Mouse (Mus musculus) limb, embryonic 10.5 days (tissue): ENCODE results near the gene Rgr. TPM values are rescaled to one million over a fixed set of nuclear protein-coding genes. Genes with fewer than 3 reads are reported as not detected.

Experiments
- DNase-seq: peaks from one replicate; pipeline ENCODE4 v3.0.0-alpha.2; 2017; ENCODE audit warnings: low spot score
- H3K27ac ChIP-seq: fragments of 300-500 bp; sonication (generic); 2 replicates; pipeline ENCODE4 v1.5.1; 2016; ENCODE audit warnings: mild to moderate bottlenecking
- H3K27me3 ChIP-seq: fragments of 300-500 bp; sonication (generic); 2 replicates; pipeline ENCODE4 v1.6.1; 2016; ENCODE audit warnings: low read depth, mild to moderate bottlenecking; ENCODE audit not compliant: poor library complexity, severe bottlenecking
- H3K36me3 ChIP-seq: fragments of 300-500 bp; sonication (generic); 2 replicates; pipeline ENCODE4 v1.6.1; 2016; ENCODE audit warnings: mild to moderate bottlenecking, moderate library complexity
- H3K4me1 ChIP-seq: fragments of 300-500 bp; sonication (generic); 2 replicates; pipeline ENCODE4 v1.6.1; 2016
- H3K4me3 ChIP-seq: fragments of 300-500 bp; sonication (generic); 2 replicates; pipeline ENCODE4 v1.5.1; 2016; ENCODE audit warnings: mild to moderate bottlenecking, moderate library complexity
- H3K9me3 ChIP-seq: fragments of 300-500 bp; sonication (generic); replicated peaks from 2 replicates; pipeline ENCODE4 v1.6.1; 2016; ENCODE audit warnings: mild to moderate bottlenecking
- WGBS: fragments of 180-500 bp; shearing (Covaris S2); methylation state at CpG from one replicate; pipeline ENCODE4 v1.1.7; 2016; 5-methylcytosine and 5-hydroxymethylcytosine counted together
- polyA plus RNA-seq: library from polyadenylated mRNA; unstranded; fragments of >200 nt; fragmentation: Nextera tagmentation; extraction: Ambion mirVana; gene quantifications from 2 replicates; pipeline ENCODE4 v1.2.1, GENCODE M21; 2016

Gene Rgr
- not detected in 2 replicates for polyA plus RNA-seq

DNA sequence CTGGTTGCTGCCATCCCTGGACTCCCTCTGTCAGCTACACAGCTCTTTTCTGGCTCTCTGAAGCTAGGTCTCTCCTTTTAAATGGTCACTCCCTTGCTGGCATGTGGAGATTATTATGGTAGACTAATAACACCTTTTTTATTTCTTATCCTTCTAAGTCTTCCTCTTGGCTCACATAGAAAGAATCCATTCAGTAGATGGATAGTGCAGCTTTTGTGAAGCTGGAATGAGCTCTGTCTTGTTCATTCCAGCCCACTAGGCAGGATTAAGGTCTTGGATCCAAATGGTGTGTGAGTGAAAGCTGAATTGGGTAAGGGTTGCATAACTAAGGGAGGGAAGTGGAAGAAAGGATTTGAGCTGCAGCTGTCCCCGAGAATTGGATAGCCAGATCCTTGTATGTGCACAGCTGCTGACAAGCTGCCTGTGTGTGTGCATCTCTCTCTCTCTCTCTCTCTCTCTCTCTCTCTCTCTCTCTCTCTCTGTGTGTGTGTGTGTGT, at the start of gene Rgr:
Rgr (minus strand) TSS at position 51 of the 497 bp plus-strand sequence.
- Histone ChIP-seq H3K27ac (no peak within 1 kb of the TSS), H3K27me3 (no peaks in the 10 kb centered on the region), H3K4me3 (no peak within 1 kb of the TSS), H3K9me3 (no peaks in the 10 kb centered on the region), H3K36me3 (no peaks in the 10 kb centered on the region), H3K4me1 (no peaks in the 10 kb centered on the region)
- DNase-seq: no peak
- WGBS: 89% methylated on average over 1 of the region's 1 CpGs

DNA sequence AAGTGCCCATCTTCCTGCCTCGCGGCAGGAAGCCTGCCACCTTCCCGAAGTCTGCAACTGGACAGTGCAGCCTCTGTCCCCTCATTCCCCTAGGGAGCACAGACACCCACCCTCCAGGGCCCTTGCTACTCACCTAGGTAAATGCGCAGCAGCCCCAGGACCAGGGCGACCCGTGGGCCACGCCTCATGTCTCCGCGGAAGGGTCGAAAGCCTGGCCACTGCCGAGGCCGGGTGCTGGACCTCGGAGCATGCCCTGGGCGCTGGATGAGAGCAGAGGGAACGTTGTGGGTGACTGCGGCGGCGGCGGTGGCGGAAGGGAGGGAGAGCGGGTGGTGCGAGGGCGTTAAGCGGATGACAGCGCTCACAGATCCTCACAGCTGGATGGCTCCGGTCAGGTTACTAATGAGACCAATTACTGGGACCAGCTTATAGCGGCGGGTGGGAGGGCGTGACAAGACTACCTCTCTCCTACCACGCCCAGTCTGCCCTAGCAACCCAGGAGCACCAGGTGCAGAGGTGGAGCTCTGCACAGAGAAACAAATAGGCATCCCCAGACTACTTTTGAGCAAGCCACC, 49.3 kb upstream of the Rgr start, which contains the start of gene Cdhr1:
Cdhr1 (minus strand) TSS at position 392 of the 575 bp plus-strand sequence.
- Histone ChIP-seq H3K9me3 (no peaks in the 10 kb centered on the region), H3K27ac (no peak within 1 kb of the TSS), H3K36me3 (no peaks in the 10 kb centered on the region), H3K27me3 (peaks cover 36% of the 10 kb centered on the region), H3K4me3 (peak within 1 kb of the TSS; percentile 47), H3K4me1 (peaks cover 8% of the 10 kb centered on the region)
- peak; percentile 53 for DNase-seq
- 2% methylated on average over 30 of the region's 30 CpGs for WGBS

DNA sequence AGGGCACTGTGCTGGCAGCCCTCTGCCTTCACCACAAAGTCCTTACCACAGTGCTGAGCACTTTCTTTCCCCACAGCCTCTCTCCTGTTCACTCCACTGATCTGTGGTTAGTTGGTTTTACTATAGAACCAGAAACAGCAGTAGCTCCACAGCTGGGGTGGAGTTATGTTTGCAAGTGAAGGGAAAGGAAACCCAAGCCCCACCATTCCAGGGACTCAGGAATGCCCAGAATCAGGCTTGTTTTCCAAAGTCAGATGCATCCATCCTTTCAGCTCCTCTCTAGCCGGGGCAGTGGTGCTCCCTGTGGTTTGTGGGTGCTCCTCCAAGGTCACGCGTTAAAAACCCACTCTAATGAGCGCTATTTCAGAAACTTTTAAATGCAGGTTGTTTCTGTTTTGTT, 46.8 kb upstream of the Rgr start:
- Histone ChIP-seq H3K9me3 (no peaks in the 10 kb centered on the region), H3K4me1 (peaks cover 8% of the 10 kb centered on the region), H3K4me3 (no peak overlapping the region), H3K27ac (no peak overlapping the region), H3K36me3 (no peaks in the 10 kb centered on the region), H3K27me3 (peaks cover 36% of the 10 kb centered on the region)
- WGBS: 85% methylated on average over 4 of the region's 4 CpGs
- DNase-seq: no peak

DNA sequence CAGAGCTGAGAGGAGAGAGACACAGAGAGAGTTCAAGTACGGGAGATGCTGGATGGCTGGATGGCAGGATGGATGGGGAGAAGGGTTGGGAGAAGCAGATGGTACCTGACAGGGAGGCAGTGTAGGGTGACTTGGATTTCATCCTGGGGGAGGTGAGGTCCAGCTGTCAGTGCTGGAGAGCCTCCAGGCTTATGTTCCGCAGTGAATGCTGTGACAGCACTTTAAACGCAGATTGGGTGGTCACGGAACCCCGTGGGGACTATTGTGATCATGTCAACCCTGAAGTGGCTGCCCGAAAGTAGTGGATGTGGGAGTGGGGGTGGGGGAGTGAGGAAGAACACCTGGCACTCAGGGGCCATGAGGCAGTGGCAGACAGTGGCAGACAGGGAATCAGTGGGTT, 45.7 kb upstream of the Rgr start:
- 87% methylated on average over 6 of the region's 6 CpGs for WGBS
- Histone ChIP-seq H3K27ac (no peak overlapping the region), H3K9me3 (no peaks in the 10 kb centered on the region), H3K4me3 (no peak overlapping the region), H3K27me3 (peaks cover 33% of the 10 kb centered on the region), H3K36me3 (no peaks in the 10 kb centered on the region), H3K4me1 (peaks cover 8% of the 10 kb centered on the region)
- no peak for DNase-seq

DNA sequence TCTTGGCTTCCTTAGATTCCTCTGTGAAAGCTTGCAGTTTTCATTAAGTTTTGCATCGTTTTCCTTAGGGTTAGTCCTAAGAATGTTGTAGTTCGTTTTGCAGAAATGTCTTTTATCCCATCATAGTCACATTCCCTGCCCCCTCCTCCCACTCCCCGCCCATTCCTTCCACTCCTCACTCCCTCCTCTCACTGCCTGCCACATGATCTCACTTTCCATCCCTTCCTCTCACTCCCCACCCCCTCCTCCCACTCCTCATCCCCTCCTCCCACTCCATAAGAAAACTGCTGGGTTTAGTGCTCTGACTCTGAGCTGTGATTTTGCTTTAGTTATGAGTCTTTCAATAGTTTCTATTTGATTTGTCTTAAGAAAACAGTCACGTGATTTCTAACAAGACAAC, 35.0 kb upstream of the Rgr start:
- WGBS: 34% methylated on average over 4 of the region's 4 CpGs
- Histone ChIP-seq H3K4me1 (no peaks in the 10 kb centered on the region), H3K4me3 (no peak overlapping the region), H3K36me3 (no peaks in the 10 kb centered on the region), H3K27me3 (no peaks in the 10 kb centered on the region), H3K9me3 (no peaks in the 10 kb centered on the region), H3K27ac (no peak overlapping the region)
- DNase-seq: no peak

DNA sequence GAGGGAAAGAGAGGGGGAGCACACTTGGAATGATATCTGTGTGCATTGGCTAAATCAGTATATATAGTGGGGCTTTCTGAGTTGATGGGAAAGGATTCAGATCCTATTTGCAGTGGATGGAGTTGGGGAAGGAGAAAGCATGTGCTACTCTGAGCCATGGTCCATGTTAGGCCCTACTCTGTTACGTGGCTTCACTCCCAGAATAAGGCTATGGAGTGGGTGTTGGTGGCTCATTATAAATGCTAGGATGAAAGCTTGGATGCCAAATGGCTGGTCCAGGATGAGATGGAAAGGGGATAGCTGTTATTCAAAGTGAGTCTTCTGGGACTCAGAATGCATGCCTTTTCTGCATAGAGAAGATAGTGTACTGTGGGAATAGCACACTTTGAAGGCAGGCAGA, 32.0 kb upstream of the Rgr start:
- Histone ChIP-seq H3K36me3 (no peaks in the 10 kb centered on the region), H3K4me1 (no peaks in the 10 kb centered on the region), H3K4me3 (no peak overlapping the region), H3K27me3 (no peaks in the 10 kb centered on the region), H3K27ac (no peak overlapping the region), H3K9me3 (no peaks in the 10 kb centered on the region)
- WGBS: 88% methylated on average over 1 of the region's 1 CpGs
- DNase-seq: no peak

DNA sequence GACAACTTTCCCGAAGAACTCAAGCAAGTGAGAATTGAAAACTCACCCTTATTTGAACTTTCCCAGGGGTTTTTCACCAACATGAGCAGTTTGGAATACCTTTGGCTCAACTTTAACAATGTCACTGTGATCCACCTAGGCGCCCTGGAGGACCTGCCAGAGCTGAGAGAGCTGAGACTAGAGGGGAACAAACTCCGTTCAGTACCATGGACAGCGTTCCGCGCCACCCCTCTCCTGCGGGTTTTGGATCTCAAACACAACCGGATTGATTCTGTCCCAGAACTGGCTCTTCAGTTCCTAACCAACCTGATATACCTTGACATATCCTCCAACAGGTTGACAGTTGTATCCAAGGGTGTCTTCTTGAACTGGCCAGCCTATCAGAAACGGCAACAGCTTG, 19.8 kb upstream of the Rgr start:
- WGBS: 16% methylated on average over 9 of the region's 9 CpGs

DNA sequence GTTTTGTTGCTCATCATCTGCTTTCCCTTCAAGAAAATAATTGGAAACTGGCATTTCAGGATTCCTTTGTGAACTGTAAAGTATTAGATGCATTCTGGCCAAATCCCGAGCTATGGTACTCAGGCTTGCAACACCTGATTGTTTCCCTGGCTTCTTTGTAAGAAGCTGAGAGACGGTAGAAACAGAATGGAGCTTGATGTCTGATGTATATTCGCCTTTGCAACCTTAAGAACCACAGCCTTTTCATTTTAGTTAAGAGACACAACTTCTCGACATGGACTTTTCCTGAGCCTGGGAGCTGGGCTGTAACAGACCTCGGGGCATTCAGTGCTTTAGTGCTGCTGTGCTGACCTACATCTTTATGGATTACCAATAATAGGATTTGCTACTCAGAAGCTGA, 18.9 kb upstream of the Rgr start, which contains the start of gene Lrit2:
Lrit2 (plus strand) TSS at position 301 of the 400 bp plus-strand sequence.
- Histone ChIP-seq H3K36me3 (no peaks in the 10 kb centered on the region), H3K9me3 (no peaks in the 10 kb centered on the region), H3K27ac (no peak within 1 kb of the TSS), H3K27me3 (no peaks in the 10 kb centered on the region), H3K4me1 (no peaks in the 10 kb centered on the region), H3K4me3 (no peak within 1 kb of the TSS)
- 80% methylated on average over 5 of the region's 5 CpGs for WGBS
- DNase-seq: no peak

More for the DNA sequence above, 19.8 kb upstream of the Rgr start:
- H3K9me3 ChIP-seq: no peaks in the 10 kb centered on the region
- H3K27ac ChIP-seq: no peak overlapping the region
- no peaks in the 10 kb centered on the region for H3K4me1 ChIP-seq
- no peaks in the 10 kb centered on the region for H3K27me3 ChIP-seq
- DNase-seq: peak; percentile 83
- H3K36me3 ChIP-seq: no peaks in the 10 kb centered on the region
- no peak overlapping the region for H3K4me3 ChIP-seq

DNA sequence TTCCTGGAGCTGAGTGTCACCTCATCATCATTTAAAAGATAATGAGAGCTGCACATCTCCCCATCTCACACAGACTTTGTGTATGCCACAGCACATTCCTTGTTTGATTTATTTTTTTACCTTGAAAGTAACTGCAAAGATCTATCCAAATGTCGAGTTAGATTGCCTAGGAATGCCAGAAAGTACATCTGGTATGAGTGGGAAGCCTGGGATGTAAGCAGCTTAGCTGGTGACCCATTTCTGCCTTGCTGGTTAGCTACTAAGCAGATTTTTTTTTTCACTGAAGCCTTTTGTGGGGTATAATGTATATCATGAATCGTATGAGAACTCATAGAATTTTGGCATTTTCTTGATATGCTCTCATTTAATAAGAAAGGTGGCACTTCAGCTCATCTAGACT, 17.9 kb upstream of the Rgr start:
- Histone ChIP-seq H3K4me3 (no peak overlapping the region), H3K4me1 (no peaks in the 10 kb centered on the region), H3K27ac (no peak overlapping the region), H3K27me3 (no peaks in the 10 kb centered on the region), H3K9me3 (no peaks in the 10 kb centered on the region), H3K36me3 (no peaks in the 10 kb centered on the region)
- 71% methylated on average over 2 of the region's 2 CpGs for WGBS
- DNase-seq: no peak

DNA sequence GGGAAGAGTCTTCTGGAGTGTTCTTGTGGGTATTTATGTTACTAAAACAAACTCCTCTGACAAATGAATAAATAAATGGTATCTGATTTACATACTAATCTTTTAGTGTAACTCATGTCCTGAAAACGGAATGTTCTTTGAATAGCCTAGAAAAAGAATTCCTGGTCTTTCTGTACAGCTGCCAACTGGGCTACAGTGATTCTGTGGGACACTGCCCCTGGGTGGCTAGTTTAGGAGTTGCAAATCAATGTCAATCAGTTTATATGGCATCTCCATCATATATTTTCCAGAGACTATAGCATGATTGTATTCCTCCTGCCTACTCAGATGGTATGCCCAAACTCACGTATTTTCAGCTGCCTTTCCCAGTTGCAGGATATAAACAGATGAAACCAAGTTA, 16.1 kb upstream of the Rgr start:
- Histone ChIP-seq H3K36me3 (no peaks in the 10 kb centered on the region), H3K4me3 (no peak overlapping the region), H3K27ac (no peak overlapping the region), H3K9me3 (no peaks in the 10 kb centered on the region), H3K27me3 (no peaks in the 10 kb centered on the region), H3K4me1 (no peaks in the 10 kb centered on the region)
- 58% methylated on average over 2 of the region's 2 CpGs for WGBS
- no peak for DNase-seq

DNA sequence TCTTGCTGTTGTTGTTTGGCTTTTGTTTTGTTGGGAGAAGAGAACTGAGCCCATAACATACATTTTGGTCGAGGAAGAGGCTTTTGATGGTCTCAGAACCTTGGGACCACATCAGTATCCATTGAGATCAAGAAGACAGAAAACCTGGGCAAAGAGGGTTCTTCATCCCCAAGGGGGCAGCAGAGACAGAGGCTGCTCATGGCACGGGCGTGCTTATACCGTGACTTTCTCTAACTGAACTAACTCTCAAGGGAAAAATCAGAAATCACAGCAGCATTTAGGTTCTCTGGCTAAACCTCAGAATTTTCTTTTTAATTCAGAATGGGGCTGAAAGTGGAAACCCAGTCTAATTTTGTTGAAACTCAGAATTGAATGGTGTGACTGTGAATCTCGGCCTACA, 14.3 kb downstream of the Rgr start:
- no peaks in the 10 kb centered on the region for H3K9me3 ChIP-seq
- H3K4me3 ChIP-seq: no peak overlapping the region
- H3K4me1 ChIP-seq: no peaks in the 10 kb centered on the region
- WGBS: 59% methylated on average over 5 of the region's 5 CpGs
- H3K27ac ChIP-seq: no peak overlapping the region
- no peak for DNase-seq
- no peaks in the 10 kb centered on the region for H3K36me3 ChIP-seq
- no peaks in the 10 kb centered on the region for H3K27me3 ChIP-seq

DNA sequence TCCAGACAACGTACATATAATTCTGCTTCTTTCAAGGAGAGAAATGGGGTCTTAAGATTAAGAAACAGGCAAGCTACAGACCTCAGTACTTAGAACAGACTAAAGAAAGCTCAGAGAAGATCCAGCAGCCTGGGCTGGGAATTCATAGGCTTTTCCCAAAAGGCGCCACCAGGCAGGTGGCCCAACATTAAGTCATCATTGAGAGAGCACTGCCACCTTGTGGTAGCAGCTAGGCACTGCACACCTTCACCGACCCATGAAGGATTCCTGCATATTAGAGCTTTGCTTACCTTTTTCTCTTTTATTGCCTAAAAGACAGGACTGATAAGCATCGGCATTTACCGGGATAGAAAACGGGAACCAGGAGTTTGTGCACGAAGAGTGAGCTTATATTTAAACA, 15.5 kb downstream of the Rgr start:
- H3K4me3 ChIP-seq: no peak overlapping the region
- no peaks in the 10 kb centered on the region for H3K27me3 ChIP-seq
- H3K9me3 ChIP-seq: no peaks in the 10 kb centered on the region
- WGBS: 15% methylated on average over 7 of the region's 7 CpGs
- no peak overlapping the region for H3K27ac ChIP-seq
- peak; percentile 70 for DNase-seq
- H3K4me1 ChIP-seq: no peaks in the 10 kb centered on the region
- H3K36me3 ChIP-seq: no peaks in the 10 kb centered on the region

DNA sequence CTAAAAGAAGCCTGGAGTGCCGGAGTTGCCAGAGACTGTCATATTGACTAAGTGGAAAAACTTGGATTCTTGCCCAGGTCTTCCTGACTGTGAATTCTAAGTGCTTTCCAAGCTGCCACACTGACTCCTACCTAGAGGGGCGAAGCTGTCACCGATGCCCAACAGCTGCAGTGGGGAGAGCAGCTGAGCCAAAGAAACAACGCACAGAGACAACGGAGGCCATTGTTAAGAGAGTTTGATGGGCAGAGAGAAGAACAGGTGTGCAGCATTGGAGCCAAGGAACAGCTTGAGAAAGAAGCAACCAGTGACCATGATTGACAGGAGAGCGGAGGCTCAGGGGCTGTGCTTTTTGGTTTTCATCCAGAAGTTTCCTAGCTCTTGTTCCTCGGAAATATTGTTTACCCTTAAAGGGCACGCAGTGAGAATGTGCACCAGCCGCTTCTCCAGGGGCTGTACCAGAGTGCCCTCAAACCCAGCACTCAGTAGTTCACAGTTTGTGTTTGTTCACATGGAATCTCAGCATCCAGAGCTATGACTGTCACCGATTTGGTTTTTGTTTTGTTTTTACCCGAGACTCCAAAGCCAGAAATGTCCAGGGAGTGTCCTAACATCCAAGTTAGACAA, 16.2 kb downstream of the Rgr start:
- H3K4me1 ChIP-seq: no peaks in the 10 kb centered on the region
- no peak for DNase-seq
- no peaks in the 10 kb centered on the region for H3K36me3 ChIP-seq
- H3K27me3 ChIP-seq: no peaks in the 10 kb centered on the region
- H3K27ac ChIP-seq: no peak overlapping the region
- H3K4me3 ChIP-seq: no peak overlapping the region
- no peaks in the 10 kb centered on the region for H3K9me3 ChIP-seq
- 88% methylated on average over 11 of the region's 11 CpGs for WGBS
